Mouse (Mus musculus): Measurements from ENCODE around the gene March10.

DNA sequence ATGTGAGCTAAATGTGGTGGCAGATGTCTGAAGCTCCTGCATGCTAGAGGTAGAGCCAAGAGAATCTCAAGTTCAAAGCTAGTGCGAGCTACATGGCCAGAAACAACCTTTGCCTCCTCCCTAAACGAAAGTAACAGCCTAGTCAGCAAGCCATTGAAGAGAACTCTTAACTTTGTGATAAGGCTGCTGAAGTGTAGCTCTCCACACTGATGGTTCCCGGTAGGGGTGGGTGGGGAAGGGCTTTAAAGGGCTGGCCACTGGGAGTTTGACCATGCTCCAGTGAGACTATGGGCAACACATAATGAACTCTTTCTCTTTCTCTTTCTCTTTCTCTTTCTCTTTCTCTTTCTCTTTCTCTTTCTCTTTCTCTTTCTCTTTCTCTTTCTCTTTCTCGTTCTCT, 35.9 kb upstream of the March10 start:
- no peak for TF ChIP-seq POLR2A (IDR thresholded peaks at IDR 0.05; ENCODE audit: insufficient read depth, low read depth, low read length)
- TF ChIP-seq CTCF (IDR thresholded peaks at IDR 0.05; ENCODE audit: insufficient read depth, low read depth, low read length): no peak

Data from olfactory bulb, adult 2 months (tissue).